Mouse (Mus musculus): ENCODE measurements at regions not wholly inside any gene's neighbourhood (a gene's known extent, or its start where the extent isn't known, plus 50 kb on each side); places are given as distances from the start of the nearest gene placed in this dataset.
A peak's percentile ranks its signal among the peaks of the same experiment; 100 is the strongest.

GRCm38 (mm10) chr6:143487003-143487402 lies 320.0 kb downstream of the Etnk1 start:
- DNase-seq = no peak

GRCm38 (mm10) chr6:143490019-143490418 lies 323.0 kb downstream of the Etnk1 start:
- no peak for DNase-seq

GRCm38 (mm10) chr6:143491380-143491779 lies 324.4 kb downstream of the Etnk1 start:
- no peak for DNase-seq

GRCm38 (mm10) chr6:143493543-143493942 lies 326.5 kb downstream of the Etnk1 start:
- no peak for DNase-seq

GRCm38 (mm10) chr6:143494341-143494740 lies 327.3 kb downstream of the Etnk1 start:
- DNase-seq = no peak

GRCm38 (mm10) chr6:143494886-143495285 lies 327.9 kb downstream of the Etnk1 start:
- no peak for DNase-seq

GRCm38 (mm10) chr6:143498764-143499163 lies 331.7 kb downstream of the Etnk1 start:
- DNase-seq = no peak

- no peak for DNase-seq
Measured at GRCm38 (mm10) chr6:143499259-143500043, 332.4 kb downstream of the Etnk1 start.

GRCm38 (mm10) chr6:143502803-143503202 lies 335.8 kb downstream of the Etnk1 start:
- no peak for DNase-seq

GRCm38 (mm10) chr6:143503953-143504352 lies 336.9 kb downstream of the Etnk1 start:
- no peak for DNase-seq

GRCm38 (mm10) chr6:143513459-143513858 lies 346.4 kb downstream of the Etnk1 start:
- no peak for DNase-seq

GRCm38 (mm10) chr6:143515137-143515536 lies 348.1 kb downstream of the Etnk1 start:
- DNase-seq = no peak

GRCm38 (mm10) chr6:143516746-143517145 lies 349.7 kb downstream of the Etnk1 start:
- no peak for DNase-seq

GRCm38 (mm10) chr6:143518476-143518875 lies 351.5 kb downstream of the Etnk1 start:
- no peak for DNase-seq

GRCm38 (mm10) chr6:143519668-143520067 lies 352.6 kb downstream of the Etnk1 start:
- DNase-seq = no peak

- DNase-seq = no peak
Measured at GRCm38 (mm10) chr6:143525092-143525491, 358.1 kb downstream of the Etnk1 start.

GRCm38 (mm10) chr6:143528898-143529297 lies 361.9 kb downstream of the Etnk1 start:
- no peak for DNase-seq

GRCm38 (mm10) chr6:143530372-143531224 lies 363.6 kb downstream of the Etnk1 start:
- DNase-seq = no peak

- DNase-seq = no peak
Measured at GRCm38 (mm10) chr6:143531477-143531876, 364.5 kb downstream of the Etnk1 start.

- DNase-seq = no peak
Measured at GRCm38 (mm10) chr6:143532380-143532779, 365.4 kb downstream of the Etnk1 start.

GRCm38 (mm10) chr6:143535265-143535664 lies 368.2 kb downstream of the Etnk1 start:
- peak in 1 of 2 experiments; percentile 9 for DNase-seq

- DNase-seq = peak in 1 of 2 experiments; percentile 8
Measured at GRCm38 (mm10) chr6:143535726-143536125, 368.7 kb downstream of the Etnk1 start.

- no peak for DNase-seq
Measured at GRCm38 (mm10) chr6:143536525-143537293, 369.7 kb downstream of the Etnk1 start.

Data from layer of hippocampus, postnatal 36 days (tissue).